Mouse (Mus musculus) kidney, embryonic 14.5 days (tissue): ENCODE measurements around the gene Ang. TPM values are rescaled to one million over a fixed set of nuclear protein-coding genes. Genes with fewer than 3 reads are reported as not detected.

ENCODE experiments used
- ATAC-seq: fragments of 200-750 bp; cut with Nextera tagmentation; 2 replicates; pipeline ENCODE4 v1.8.0; 2017; ENCODE audit warnings: moderate number of reproducible peaks, mild to moderate bottlenecking, moderate TSS enrichment, moderate library complexity; ENCODE audit not compliant: low FRiP score, low TSS enrichment
- H3K27ac ChIP-seq: fragments of 300-500 bp; sonication (generic); 2 replicates; pipeline ENCODE4 v1.5.1; 2014; ENCODE audit warnings: low read depth, mild to moderate bottlenecking, low read length, moderate library complexity, mixed read lengths
- H3K27me3 ChIP-seq: fragments of 300-500 bp; sonication (generic); 2 replicates; pipeline ENCODE4 v1.6.1; 2014; ENCODE audit warnings: mild to moderate bottlenecking, low read length; ENCODE audit not compliant: control insufficient read depth, insufficient read depth
- H3K36me3 ChIP-seq: fragments of 300-500 bp; sonication (generic); 2 replicates; pipeline ENCODE4 v1.6.1; 2014; ENCODE audit warnings: low read length, mixed read lengths; ENCODE audit not compliant: control insufficient read depth, insufficient read depth
- H3K4me1 ChIP-seq: fragments of 300-500 bp; sonication (generic); 2 replicates; pipeline ENCODE4 v1.6.1; 2014; ENCODE audit warnings: low read length, mixed read lengths; ENCODE audit not compliant: control insufficient read depth, insufficient read depth
- H3K4me2 ChIP-seq: fragments of 300-500 bp; sonication (generic); replicated peaks from 2 replicates; pipeline ENCODE4 v1.6.1; 2014; ENCODE audit warnings: low read depth, mild to moderate bottlenecking, low read length
- H3K4me3 ChIP-seq: fragments of 300-500 bp; sonication (generic); 2 replicates; pipeline ENCODE4 v1.5.1; 2014; ENCODE audit warnings: mild to moderate bottlenecking, low read length
- H3K9ac ChIP-seq: fragments of 300-500 bp; sonication (generic); 2 replicates; pipeline ENCODE4 v1.6.1; 2014; ENCODE audit warnings: low read depth, mild to moderate bottlenecking, low read length, moderate library complexity
- H3K9me3 ChIP-seq: fragments of 300-500 bp; sonication (generic); 2 replicates; pipeline ENCODE4 v1.6.1; 2016; ENCODE audit warnings: low read length; ENCODE audit not compliant: control insufficient read depth
- WGBS: fragments of 180-500 bp; shearing (Covaris S2); extraction: QIAGEN DNeasy Blood & Tissue Kit; methylation state at CpG from one replicate; pipeline ENCODE4 v1.1.7; 2014; 5-methylcytosine and 5-hydroxymethylcytosine counted together
- polyA plus RNA-seq: library from polyadenylated mRNA; unstranded; fragments of >200 nt; fragmentation: Nextera tagmentation; extraction: Ambion mirVana; gene quantifications from 2 replicates; pipeline ENCODE4 v1.2.1, GENCODE M21; 2014

Ang gene
- polyA plus RNA-seq, 1 experiment from 2014 or later, result 6.3 TPM

DNA sequence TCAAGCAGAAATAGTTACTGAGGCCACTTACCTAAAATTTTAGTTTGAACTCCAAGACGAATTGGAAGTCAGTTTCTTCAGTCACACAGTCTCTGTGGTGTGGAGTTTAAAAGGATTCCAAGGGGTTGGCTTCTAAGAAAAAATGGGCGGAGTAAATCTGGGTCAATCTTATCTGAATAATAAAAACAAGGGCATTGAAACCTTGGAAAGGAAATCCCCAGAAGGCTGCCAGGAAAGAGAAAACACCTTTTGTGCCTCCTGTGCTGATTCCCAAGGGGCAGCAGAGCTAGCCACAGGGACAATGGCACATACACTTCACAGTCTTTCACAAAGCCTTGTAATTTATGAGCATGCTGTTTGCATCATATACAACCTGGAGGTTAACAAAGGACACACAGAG is 55.7 kb downstream of the Ang start, which contains the start of gene Rnase1:
Gene Rnase1, minus strand, starts transcription at position 101 of the 400 bp plus-strand sequence.
- Histone ChIP-seq H3K9me3 (no peaks in the 10 kb centered on the region), H3K9ac (no peak within 1 kb of the TSS), H3K36me3 (no peaks in the 10 kb centered on the region), H3K27me3 (no peaks in the 10 kb centered on the region), H3K27ac (no peak within 1 kb of the TSS), H3K4me3 (no peak within 1 kb of the TSS), H3K4me1 (no peaks in the 10 kb centered on the region), H3K4me2 (no peak within 1 kb of the TSS)
- WGBS, result 68% methylated on average over 2 of the region's 2 CpGs
- ATAC-seq, result no peak

DNA sequence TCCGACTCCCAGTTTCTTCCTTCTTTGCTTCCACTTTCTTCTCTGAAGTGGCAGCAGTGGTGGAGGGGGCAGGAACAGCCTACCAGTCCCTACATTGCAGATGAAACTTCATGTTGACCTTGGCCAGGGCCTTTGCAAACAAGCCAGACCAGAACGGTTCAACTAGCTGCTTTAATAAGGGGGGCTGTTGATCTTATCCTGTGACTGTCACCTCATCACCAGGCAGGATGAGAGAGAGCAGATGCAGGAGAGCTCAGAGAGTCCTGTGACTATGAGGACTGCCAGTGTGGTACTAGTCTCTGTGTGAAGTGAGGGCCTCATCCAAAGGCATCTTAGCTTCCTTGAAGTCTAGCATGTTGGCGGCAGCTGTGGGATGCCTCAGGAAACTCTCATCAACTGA is 57.1 kb downstream of the Ang start:
- H3K4me3 ChIP-seq, result no peak overlapping the region
- H3K4me2 ChIP-seq, result no peak overlapping the region
- no peaks in the 10 kb centered on the region for H3K27me3 ChIP-seq
- H3K9me3 ChIP-seq, result no peaks in the 10 kb centered on the region
- no peak for ATAC-seq
- H3K9ac ChIP-seq, result no peak overlapping the region
- H3K36me3 ChIP-seq, result no peaks in the 10 kb centered on the region
- no peak overlapping the region for H3K27ac ChIP-seq
- no peaks in the 10 kb centered on the region for H3K4me1 ChIP-seq
- WGBS, result 71% methylated on average over 3 of the region's 3 CpGs

DNA sequence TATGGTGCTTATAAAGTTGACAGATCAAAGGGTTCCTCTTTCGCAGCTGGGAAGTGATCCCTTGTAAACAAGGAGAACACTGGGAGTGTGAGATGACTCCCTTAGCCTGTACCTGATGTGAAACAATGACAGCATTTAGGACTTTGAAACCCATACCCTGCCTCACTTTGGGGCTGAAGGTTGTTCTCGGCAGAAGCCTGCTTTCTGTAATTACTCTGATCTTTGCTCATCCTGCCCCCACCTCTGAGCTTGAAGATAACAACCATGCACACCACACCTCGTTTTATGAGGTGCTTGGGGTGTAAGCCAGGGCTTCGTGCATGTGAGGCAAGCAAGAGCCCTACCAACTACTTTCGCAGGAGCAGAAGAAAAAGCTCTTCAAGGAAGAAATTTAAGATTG is 58.2 kb downstream of the Ang start:
- Histone ChIP-seq H3K4me3 (no peak overlapping the region), H3K36me3 (no peaks in the 10 kb centered on the region), H3K9ac (no peak overlapping the region), H3K4me1 (no peaks in the 10 kb centered on the region), H3K27me3 (no peaks in the 10 kb centered on the region), H3K9me3 (no peaks in the 10 kb centered on the region), H3K27ac (no peak overlapping the region), H3K4me2 (no peak overlapping the region)
- 26% methylated on average over 5 of the region's 5 CpGs for WGBS
- no peak; the same call in 1 of the 2 replicates for ATAC-seq

- WGBS, result 88% methylated on average over 3 of the region's 3 CpGs
- ATAC-seq, result no peak
- H3K4me3 ChIP-seq, result no peak overlapping the region
- no peak overlapping the region for H3K27ac ChIP-seq
- no peaks in the 10 kb centered on the region for H3K27me3 ChIP-seq
- H3K4me2 ChIP-seq, result no peak overlapping the region
- H3K9me3 ChIP-seq, result no peaks in the 10 kb centered on the region
- H3K36me3 ChIP-seq, result no peaks in the 10 kb centered on the region
- H3K9ac ChIP-seq, result no peak overlapping the region
- H3K4me1 ChIP-seq, result no peaks in the 10 kb centered on the region
These were observed 59.4 kb downstream of the Ang start for GRCm38 (mm10) chr14:51150206-51150831.

Other genes starting within 250 kb of the Ang start
- gene Tep1, start 220.6 kb upstream of the Ang start, polyA plus RNA-seq, result 10.3 and 10.6 TPM in 2 replicates
- 0.11 and 0.20 TPM in 2 replicates for gene Klhl33, start 193.6 kb upstream of the Ang start, polyA plus RNA-seq
- 168 and 198 TPM in 2 replicates for gene Osgep, start 166.3 kb upstream of the Ang start, polyA plus RNA-seq
- gene Apex1, start 166.2 kb upstream of the Ang start, polyA plus RNA-seq, result 354 and 419 TPM in 2 replicates
- 40.1 and 63.0 TPM in 2 replicates for gene Pip4p1, start 160.3 kb upstream of the Ang start, polyA plus RNA-seq
- 80.6 and 83.0 TPM in 2 replicates for gene Pnp, start 160.1 kb upstream of the Ang start, polyA plus RNA-seq
- gene Gm49342, start 146.6 kb upstream of the Ang start, polyA plus RNA-seq, result not detected in 2 replicates
- gene Pnp2, start 135.2 kb upstream of the Ang start, polyA plus RNA-seq, result 0.99 and 1.2 TPM in 2 replicates
- not detected in 2 replicates for gene Rnase10, start 83.4 kb upstream of the Ang start, polyA plus RNA-seq
- 0.35 TPM in 1 of 2 replicates, not detected in the other for gene Rnase9, start 49.3 kb upstream of the Ang start, polyA plus RNA-seq
- gene Rnase11, start 41.0 kb upstream of the Ang start, polyA plus RNA-seq, result 1.1 TPM in 1 of 2 replicates, not detected in the other
- gene Rnase12, start 33.5 kb upstream of the Ang start, polyA plus RNA-seq, result 16.5 and 18.5 TPM in 2 replicates
- not detected in 2 replicates for gene Olfr750, start 16.7 kb upstream of the Ang start, polyA plus RNA-seq
- 38.9 and 41.8 TPM in 2 replicates for gene Rnase4, start 73 bp upstream of the Ang start, polyA plus RNA-seq
- gene Eddm3b, start 23.3 kb downstream of the Ang start, polyA plus RNA-seq, result 2.1 and 2.5 TPM in 2 replicates
- gene Rnase6, start 32.8 kb downstream of the Ang start, polyA plus RNA-seq, result 0.38 and 0.49 TPM in 2 replicates
- gene Rnase1, start 55.6 kb downstream of the Ang start, polyA plus RNA-seq, result 0.53 and 0.65 TPM in 2 replicates
- gene Rnase2b, start 71.1 kb downstream of the Ang start, polyA plus RNA-seq, result not detected in 2 replicates
- not detected in 2 replicates for gene Ang2, start 108.0 kb downstream of the Ang start, polyA plus RNA-seq
- gene Ear14, start 112.2 kb downstream of the Ang start, polyA plus RNA-seq, result not detected in 2 replicates
- not detected in 2 replicates for gene Rnase2a, start 165.0 kb downstream of the Ang start, polyA plus RNA-seq